Mouse (Mus musculus) limb, embryonic 14.5 days (tissue): ENCODE results near the gene Sv2b. TPM values are rescaled to one million over a fixed set of nuclear protein-coding genes. Genes with fewer than 3 reads are reported as not detected.

Experiments
- ATAC-seq: fragments of 200-750 bp; cut with Nextera tagmentation; 2 replicates; pipeline ENCODE4 v1.8.0; 2017; ENCODE audit warnings: low read depth, moderate number of reproducible peaks, moderate TSS enrichment; ENCODE audit not compliant: low FRiP score
- DNase-seq: peaks from one replicate; pipeline ENCODE4 v3.0.0-alpha.2; 2015; ENCODE audit warnings: low spot score
- H3K27ac ChIP-seq: fragments of 300-500 bp; sonication (generic); replicated peaks from 2 replicates; pipeline ENCODE4 v1.5.1; 2014; ENCODE audit warnings: low read depth, mild to moderate bottlenecking, low read length, moderate library complexity, mixed read lengths
- H3K27me3 ChIP-seq: fragments of 300-500 bp; sonication (generic); 2 replicates; pipeline ENCODE4 v1.6.1; 2014; ENCODE audit warnings: low read length, mixed read lengths; ENCODE audit not compliant: control insufficient read depth, insufficient read depth
- H3K36me3 ChIP-seq: fragments of 300-500 bp; sonication (generic); 2 replicates; pipeline ENCODE4 v1.6.1; 2014; ENCODE audit warnings: mild to moderate bottlenecking, low read length, moderate library complexity, mixed read lengths; ENCODE audit not compliant: control insufficient read depth, insufficient read depth
- H3K4me1 ChIP-seq: fragments of 300-500 bp; sonication (generic); 2 replicates; pipeline ENCODE4 v1.6.1; 2014; ENCODE audit warnings: antibody characterized with exemption, low read length, mixed read lengths; ENCODE audit not compliant: control insufficient read depth, insufficient read depth
- H3K4me2 ChIP-seq: fragments of 300-500 bp; sonication (generic); replicated peaks from 2 replicates; pipeline ENCODE4 v1.6.1; 2014; ENCODE audit warnings: low read depth, mild to moderate bottlenecking, low read length, moderate library complexity; ENCODE audit not compliant: severe bottlenecking
- H3K4me3 ChIP-seq: fragments of 300-500 bp; sonication (generic); replicated peaks from 2 replicates; pipeline ENCODE4 v1.5.1; 2014; ENCODE audit warnings: low read length
- H3K9ac ChIP-seq: fragments of 300-500 bp; sonication (generic); 2 replicates; pipeline ENCODE4 v1.6.1; 2014; ENCODE audit warnings: mild to moderate bottlenecking, low read depth, low read length, moderate library complexity; ENCODE audit not compliant: severe bottlenecking
- H3K9me3 ChIP-seq: fragments of 300-500 bp; sonication (generic); 2 replicates; pipeline ENCODE4 v1.6.1; 2016; ENCODE audit warnings: low read length; ENCODE audit not compliant: control insufficient read depth
- POLR2A ChIP-seq: fragments of 200-500 bp; IDR thresholded peaks from 2 replicates; pipeline ENCODE4 v1.8.0; 2012; ENCODE audit warnings: inconsistent platforms, mild to moderate bottlenecking, moderate library complexity, borderline replicate concordance; ENCODE audit not compliant: insufficient read depth, insufficient read length; ENCODE audit errors: extremely low read depth
- WGBS: fragments of 180-500 bp; shearing (Covaris S2); extraction: QIAGEN DNeasy Blood & Tissue Kit; methylation state at CpG from one replicate; pipeline ENCODE4 v1.1.7; 2014; 5-methylcytosine and 5-hydroxymethylcytosine counted together
- polyA plus RNA-seq, 2 experiments: library from polyadenylated mRNA; depleted of rRNA in 1 of 2; stranded (reverse) in 1 of 2; unstranded in 1 of 2; fragments of >200 nt; fragmentation: Nextera tagmentation in 1 of 2; extraction: Ambion mirVana in 1 of 2; gene quantifications; 2 replicates each; pipeline versions ENCODE4 v1.2.1 to v1.2.3; 2012 to 2014

The Sv2b gene
- polyA plus RNA-seq, 2 experiments: 1.2 to 2.1 TPM

- Histone ChIP-seq H3K9me3 (no peaks in the 10 kb centered on the region), H3K4me2 (no peak overlapping the region), H3K27ac (no peak overlapping the region), H3K9ac (no peak overlapping the region), H3K4me3 (no peak overlapping the region), H3K27me3 (no peaks in the 10 kb centered on the region), H3K36me3 (no peaks in the 10 kb centered on the region), H3K4me1 (no peaks in the 10 kb centered on the region)
- TF ChIP-seq POLR2A: no peak
- ATAC-seq (no peak), DNase-seq (no peak)
These were observed 32.3 kb downstream of the Sv2b start for GRCm38 (mm10) chr7:75276739-75277138.

DNA sequence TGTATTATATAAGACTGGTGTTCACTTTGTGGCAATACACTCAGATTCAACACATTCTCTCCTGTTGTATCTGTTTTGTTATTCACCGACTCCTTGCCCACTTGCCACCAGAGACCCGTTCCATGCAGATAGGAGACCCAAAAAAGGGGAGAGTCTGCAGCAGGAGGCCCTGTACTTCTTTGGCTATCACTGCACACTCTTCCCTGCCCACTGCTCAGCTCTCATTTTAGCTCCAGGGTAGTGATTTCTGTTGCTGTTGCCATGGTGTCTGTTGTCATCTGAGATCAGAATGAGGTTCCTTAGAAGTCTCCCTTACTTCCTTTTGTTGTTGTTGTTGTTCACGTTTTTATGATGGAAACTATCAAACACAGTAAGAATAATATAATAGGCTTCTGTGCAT, 34.5 kb downstream of the Sv2b start:
- TF ChIP-seq POLR2A: no peak
- no peaks in the 10 kb centered on the region for H3K27me3 ChIP-seq
- DNase-seq (no peak), ATAC-seq (no peak)
- no peak overlapping the region for H3K4me2 ChIP-seq
- no peaks in the 10 kb centered on the region for H3K4me1 ChIP-seq
- H3K36me3 ChIP-seq: no peaks in the 10 kb centered on the region
- H3K4me3 ChIP-seq: no peak overlapping the region
- no peak overlapping the region for H3K27ac ChIP-seq
- H3K9ac ChIP-seq: no peak overlapping the region
- no peaks in the 10 kb centered on the region for H3K9me3 ChIP-seq
- 78% methylated on average over 3 of the region's 3 CpGs for WGBS

DNA sequence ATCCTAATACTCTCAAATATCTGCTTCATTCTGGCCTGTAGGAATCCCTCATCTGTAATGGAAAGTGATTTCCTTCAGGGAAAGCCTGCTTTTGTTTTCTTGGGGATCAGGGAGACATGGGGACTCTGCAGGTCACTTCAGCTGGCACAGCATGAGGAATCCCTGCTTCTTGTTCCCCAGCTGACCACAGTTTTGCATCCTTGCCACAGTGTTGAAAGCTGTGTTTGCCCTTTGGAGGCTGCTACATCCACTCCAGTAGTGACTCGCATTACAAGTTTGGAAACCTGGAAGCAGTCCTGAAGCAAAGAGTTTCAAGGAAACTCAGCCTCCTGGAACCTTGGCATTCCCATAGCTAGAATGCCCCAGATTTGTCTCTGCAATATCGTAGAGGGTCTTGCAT, 35.4 kb downstream of the Sv2b start:
- TF ChIP-seq POLR2A: no peak
- Histone ChIP-seq H3K4me1 (no peaks in the 10 kb centered on the region), H3K4me2 (no peak overlapping the region), H3K9me3 (no peaks in the 10 kb centered on the region), H3K27ac (no peak overlapping the region), H3K9ac (no peak overlapping the region), H3K36me3 (no peaks in the 10 kb centered on the region), H3K27me3 (no peaks in the 10 kb centered on the region), H3K4me3 (no peak overlapping the region)
- 84% methylated on average over 2 of the region's 2 CpGs for WGBS
- no peak for ATAC-seq
- DNase-seq: no peak

DNA sequence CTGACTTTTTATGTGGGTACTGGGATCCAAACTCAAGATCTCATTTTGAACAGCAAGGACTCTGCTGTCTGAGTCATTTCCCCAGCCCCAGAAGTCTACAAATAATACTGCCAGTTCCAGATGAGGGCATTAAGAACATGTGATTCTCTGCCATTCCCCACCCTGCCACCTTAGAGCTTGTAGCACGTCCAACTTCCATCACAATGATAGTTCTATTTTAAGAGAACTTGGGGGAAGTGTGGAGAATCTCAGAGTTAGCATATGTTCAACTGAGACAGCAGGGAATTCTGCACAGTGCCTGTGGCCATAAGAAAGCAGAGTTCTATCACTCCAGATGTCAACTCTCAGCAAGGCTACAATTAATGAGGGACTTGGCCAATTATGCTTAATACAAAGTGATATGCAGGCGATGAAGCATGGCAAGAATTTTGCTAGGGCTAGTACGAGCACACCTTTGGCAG, 37.1 kb downstream of the Sv2b start:
- 43% methylated on average over 3 of the region's 3 CpGs for WGBS
- no peaks in the 10 kb centered on the region for H3K9me3 ChIP-seq
- no peak for ATAC-seq
- no peak for DNase-seq
- no peak overlapping the region for H3K9ac ChIP-seq
- H3K27me3 ChIP-seq: no peaks in the 10 kb centered on the region
- no peaks in the 10 kb centered on the region for H3K4me1 ChIP-seq
- H3K4me2 ChIP-seq: no peak overlapping the region
- no peak for TF ChIP-seq POLR2A
- no peak overlapping the region for H3K4me3 ChIP-seq
- no peaks in the 10 kb centered on the region for H3K36me3 ChIP-seq
- H3K27ac ChIP-seq: no peak overlapping the region

GRCm38 (mm10) chr7:75271306-75271705, 37.8 kb downstream of the Sv2b start:
- Histone ChIP-seq H3K27me3 (no peaks in the 10 kb centered on the region), H3K9ac (no peak overlapping the region), H3K4me3 (no peak overlapping the region), H3K4me2 (no peak overlapping the region), H3K4me1 (no peaks in the 10 kb centered on the region), H3K36me3 (no peaks in the 10 kb centered on the region), H3K9me3 (no peaks in the 10 kb centered on the region), H3K27ac (no peak overlapping the region)
- ATAC-seq (no peak), DNase-seq (no peak)
- 84% methylated on average over 3 of the region's 3 CpGs for WGBS
- no peak for TF ChIP-seq POLR2A

GRCm38 (mm10) chr7:75267236-75267635, 41.8 kb downstream of the Sv2b start:
- no peaks in the 10 kb centered on the region for H3K4me1 ChIP-seq
- DNase-seq (no peak), ATAC-seq (no peak)
- no peak overlapping the region for H3K9ac ChIP-seq
- H3K9me3 ChIP-seq: no peaks in the 10 kb centered on the region
- 77% methylated on average over 4 of the region's 4 CpGs for WGBS
- no peak overlapping the region for H3K27ac ChIP-seq
- no peak overlapping the region for H3K4me2 ChIP-seq
- no peaks in the 10 kb centered on the region for H3K27me3 ChIP-seq
- no peak for TF ChIP-seq POLR2A
- H3K4me3 ChIP-seq: no peak overlapping the region
- H3K36me3 ChIP-seq: no peaks in the 10 kb centered on the region
